Mouse (Mus musculus) erythroblast, embryonic 14.5 days (primary cell): Measurements from ENCODE around the gene Prkch.

Experiments
- GATA1 ChIP-seq: IDR thresholded peaks from 2 replicates; pipeline ENCODE4 v1.6.1; 2012; ENCODE audit warnings: low read length, inconsistent platforms, mixed read lengths
- TAL1 ChIP-seq: IDR thresholded peaks from 3 replicates; pipeline ENCODE4 v1.6.1; 2012; ENCODE audit warnings: low read length, inconsistent platforms, mixed read lengths

- no peak for TF ChIP-seq GATA1
- TF ChIP-seq TAL1 = no peak
Observed at GRCm38 (mm10) chr12:73815463-73815862, 230.9 kb downstream of the Prkch start.
